Comparison of ENCODE assay signal across 11 mouse cellular contexts in genomic region chr6:39445801-39446572, GRCm38 (mm10). TPM values are rescaled to one million over a fixed set of nuclear protein-coding genes. Genes with fewer than 3 reads are reported as not detected.
DNase-seq lines count a peak whose midpoint lies in the region; ATAC-seq and TF ChIP-seq lines count a peak whose summit lies in the region.
"Had no signal": no experiment of that assay in that cellular context is flagged by ENCODE, and none has a peak within 500 bp of the region (broad histone marks: within the 10 kb centered on the region; RNA-seq: fewer than 3 reads in every experiment).

No protein-coding gene starts in this region.

- H3K4me2 ChIP-seq in kidney, postnatal 0 days (ENCODE audit: low read length): peak overlapping the region; percentile 31; the same call in 1 of the 2 replicates
- peak overlapping the region; percentile 20; the same call in 1 of the 2 replicates for H3K4me2 ChIP-seq in forebrain, postnatal 0 days (ENCODE audit: low read depth)
- H3K4me2 ChIP-seq in midbrain, embryonic 15.5 days: peak overlapping the region; percentile 17
- H3K4me2 ChIP-seq: limb, embryonic 13.5 days had no signal

- H3K4me1 ChIP-seq in kidney, postnatal 0 days (replicated peaks; ENCODE audit: insufficient read depth, low read length): 0 out of 2 replicates have a peak, but pooled peaks cover 3% of the 10 kb centered on the region
- no peaks in the 10 kb centered on the region for H3K4me1 ChIP-seq in forebrain, postnatal 0 days (ENCODE audit: insufficient read depth)
- no peaks in the 10 kb centered on the region for H3K4me1 ChIP-seq in midbrain, embryonic 15.5 days
- H3K4me1 ChIP-seq: limb, embryonic 13.5 days had no signal

- no peaks in the 10 kb centered on the region for H3K36me3 ChIP-seq in kidney, postnatal 0 days (ENCODE audit: insufficient read depth, low read length)
- no peaks in the 10 kb centered on the region for H3K36me3 ChIP-seq in forebrain, postnatal 0 days (ENCODE audit: insufficient read depth)
- no peaks in the 10 kb centered on the region for H3K36me3 ChIP-seq in midbrain, embryonic 15.5 days (replicated peaks)
- H3K36me3 ChIP-seq: limb, embryonic 13.5 days had no signal

- no peak for DNase-seq in kidney, postnatal 0 days (ENCODE audit: low spot score)
- no peak for DNase-seq in kidney, postnatal 25 days
- peak; percentile 18 for DNase-seq in brain, embryonic 14.5 days (ENCODE audit: low read depth)
- no peak for DNase-seq in forebrain, postnatal 0 days
- no peak for DNase-seq in urinary bladder, postnatal 25 days (ENCODE audit: low spot score)
- DNase-seq in ovary, postnatal 10 days (ENCODE audit: low spot score): no peak
- DNase-seq: cerebellum, postnatal 14 days; heart, postnatal 10 days had no signal

- no peak overlapping the region for H3K4me3 ChIP-seq in kidney, postnatal 0 days (replicated peaks; ENCODE audit: low read depth, low read length)
- no peak overlapping the region for H3K4me3 ChIP-seq in forebrain, postnatal 0 days (ENCODE audit: low read depth, low read length)
- 0 out of 2 replicates have a peak overlapping the region, but pooled peaks have one; percentile 2 for H3K4me3 ChIP-seq in midbrain, embryonic 15.5 days
- H3K4me3 ChIP-seq: limb, embryonic 13.5 days had no signal

- no peak overlapping the region for H3K27ac ChIP-seq in kidney, postnatal 0 days
- H3K27ac ChIP-seq in forebrain, postnatal 0 days (ENCODE audit: low read depth, low read length): no peak overlapping the region
- H3K27ac ChIP-seq in midbrain, embryonic 15.5 days: no peak overlapping the region
- H3K27ac ChIP-seq: limb, embryonic 13.5 days had no signal

- TF ChIP-seq CTCF in kidney, postnatal 0 days (IDR thresholded peaks at IDR 0.05; ENCODE audit: low read depth): 0 out of 2 replicates have a peak, but pooled peaks have one; percentile 16
- no peak for TF ChIP-seq CTCF in brain, embryonic 14.5 days (IDR thresholded peaks at IDR 0.05; ENCODE audit: borderline replicate concordance, extremely low read depth, insufficient read depth, insufficient read length)
- TF ChIP-seq CTCF in forebrain, postnatal 0 days (IDR thresholded peaks at IDR 0.05; ENCODE audit: low read depth): peak; percentile 25; the same call in 1 of the 2 replicates

- no peak overlapping the region for H3K9ac ChIP-seq in kidney, postnatal 0 days (ENCODE audit: low read depth, low read length)
- no peak overlapping the region for H3K9ac ChIP-seq in forebrain, postnatal 0 days
- H3K9ac ChIP-seq in midbrain, embryonic 15.5 days: no peak overlapping the region
- H3K9ac ChIP-seq: limb, embryonic 13.5 days had no signal

- TF ChIP-seq POLR2A in brain, embryonic 14.5 days (IDR thresholded peaks at IDR 0.05; ENCODE audit: borderline replicate concordance, extremely low read depth, insufficient read depth, insufficient read length, poor library complexity, severe bottlenecking): no peak

- WGBS in kidney, postnatal 0 days: 37% methylated on average over 19 of the region's 19 CpGs
- WGBS in forebrain, postnatal 0 days: 3% methylated on average over 19 of the region's 19 CpGs
- 3% methylated on average over 19 of the region's 19 CpGs for WGBS in midbrain, embryonic 15.5 days

- H3K9me3 ChIP-seq in kidney, postnatal 0 days (replicated peaks; ENCODE audit: low read length): no peaks in the 10 kb centered on the region
- H3K9me3 ChIP-seq in forebrain, postnatal 0 days (ENCODE audit: low read length): no peaks in the 10 kb centered on the region
- H3K9me3 ChIP-seq in midbrain, embryonic 15.5 days: no peaks in the 10 kb centered on the region
- H3K9me3 ChIP-seq: limb, embryonic 13.5 days had no signal

- no peaks in the 10 kb centered on the region for H3K27me3 ChIP-seq in kidney, postnatal 0 days (ENCODE audit: insufficient read depth, low read length)
- no peaks in the 10 kb centered on the region for H3K27me3 ChIP-seq in forebrain, postnatal 0 days (ENCODE audit: insufficient read depth, low read length)
- H3K27me3 ChIP-seq in midbrain, embryonic 15.5 days (replicated peaks): no peaks in the 10 kb centered on the region
- H3K27me3 ChIP-seq: limb, embryonic 13.5 days had no signal

- ATAC-seq in kidney, postnatal 0 days (replicated peaks; ENCODE audit: low FRiP score, low read depth): no peak
- no peak for ATAC-seq in forebrain, postnatal 0 days
- no peak for ATAC-seq in midbrain, embryonic 15.5 days (replicated peaks)
- ATAC-seq in granulocyte monocyte progenitor cell, adult 5-6 weeks (replicated peaks; ENCODE audit: poor library complexity, severe bottlenecking): no peak

RNA-seq across cellular contexts. Expression of gene Mkrn1, which starts 25.7 kb away (rescaled TPM):
- 62.7 and 66.8 TPM in 2 replicates for polyA plus RNA-seq in kidney, postnatal 0 days (2015; fragmentation: Nextera tagmentation; extraction: Ambion mirVana)
- polyA plus RNA-seq in brain, embryonic 14.5 days (2012; rRNA removed): 159 and 185 TPM in 2 replicates
- 222 and 264 TPM in 2 replicates for total RNA-seq in forebrain, postnatal 0 days (2014; rRNA removed)
- polyA plus RNA-seq in forebrain, postnatal 0 days (2015; fragmentation: Nextera tagmentation; extraction: Ambion mirVana): 199 and 217 TPM in 2 replicates
- polyA plus RNA-seq in midbrain, embryonic 15.5 days (2015; fragmentation: Nextera tagmentation; extraction: Ambion mirVana): 269 TPM in 2 replicates
- total RNA-seq in granulocyte monocyte progenitor cell, adult 5-6 weeks (2014; fragmentation: Nextera tagmentation): 35.5 and 43.6 TPM in 2 replicates
- total RNA-seq in granulocyte monocyte progenitor cell, adult 5-6 weeks (2017): 27.1 and 32.9 TPM in 2 replicates
